Mouse (Mus musculus) liver, embryonic 15.5 days (tissue): ENCODE measurements around the gene Ndufs2. TPM values are rescaled to one million over a fixed set of nuclear protein-coding genes. Genes with fewer than 3 reads are reported as not detected.

Experiments
- polyA plus RNA-seq: library from polyadenylated mRNA; unstranded; fragments of >200 nt; fragmentation: Nextera tagmentation; extraction: Ambion mirVana; gene quantifications from 2 replicates; pipeline ENCODE4 v1.2.1, GENCODE M21; 2015

The Ndufs2 gene
- polyA plus RNA-seq, 1 experiment from 2014 or later = 137 TPM

Other genes with a start within 250 kb of the Ndufs2 start
- 3.9 and 4.2 TPM in 2 replicates for gene Fcgr4, start 232.5 kb downstream of the Ndufs2 start, polyA plus RNA-seq
- gene Fcgr3, start 186.5 kb downstream of the Ndufs2 start, polyA plus RNA-seq = 27.2 and 28.0 TPM in 2 replicates
- gene Cfap126, start 137.5 kb downstream of the Ndufs2 start, polyA plus RNA-seq = 1.7 and 2.6 TPM in 2 replicates
- gene Sdhc, start 100.8 kb downstream of the Ndufs2 start, polyA plus RNA-seq = 149 and 158 TPM in 2 replicates
- gene Mpz, start 100.7 kb downstream of the Ndufs2 start, polyA plus RNA-seq = not detected in 2 replicates
- gene Pcp4l1, start 55.1 kb downstream of the Ndufs2 start, polyA plus RNA-seq = 1.7 and 2.1 TPM in 2 replicates
- gene Nr1i3, start 37.4 kb downstream of the Ndufs2 start, polyA plus RNA-seq = 1.1 and 1.5 TPM in 2 replicates
- gene Tomm40l, start 28.9 kb downstream of the Ndufs2 start, polyA plus RNA-seq = 15.8 and 16.2 TPM in 2 replicates
- 6,467 and 6,641 TPM in 2 replicates for gene Apoa2, start 26.3 kb downstream of the Ndufs2 start, polyA plus RNA-seq
- 115 and 118 TPM in 2 replicates for gene Fcer1g, start 17.0 kb downstream of the Ndufs2 start, polyA plus RNA-seq
- gene Adamts4, start 967 bp downstream of the Ndufs2 start, polyA plus RNA-seq = 0.58 and 0.60 TPM in 2 replicates
- gene B4galt3, start 18.9 kb upstream of the Ndufs2 start, polyA plus RNA-seq = 21.9 and 23.5 TPM in 2 replicates
- 214 and 226 TPM in 2 replicates for gene Ppox, start 29.8 kb upstream of the Ndufs2 start, polyA plus RNA-seq
- 24.9 and 28.5 TPM in 2 replicates for gene Usp21, start 36.6 kb upstream of the Ndufs2 start, polyA plus RNA-seq
- 40.6 and 41.4 TPM in 2 replicates for gene Ufc1, start 43.6 kb upstream of the Ndufs2 start, polyA plus RNA-seq
- 18.6 and 20.1 TPM in 2 replicates for gene Dedd, start 77.8 kb upstream of the Ndufs2 start, polyA plus RNA-seq
- 33.1 and 39.1 TPM in 2 replicates for gene Nit1, start 94.3 kb upstream of the Ndufs2 start, polyA plus RNA-seq
- gene Pfdn2, start 94.3 kb upstream of the Ndufs2 start, polyA plus RNA-seq = 32.8 and 37.5 TPM in 2 replicates
- gene Klhdc9, start 109.4 kb upstream of the Ndufs2 start, polyA plus RNA-seq = 0.21 and 0.33 TPM in 2 replicates
- gene Nectin4, start 118.7 kb upstream of the Ndufs2 start, polyA plus RNA-seq = 0.07 and 0.18 TPM in 2 replicates
- gene Arhgap30, start 137.6 kb upstream of the Ndufs2 start, polyA plus RNA-seq = 5.0 and 5.3 TPM in 2 replicates
- 18.6 and 21.3 TPM in 2 replicates for gene Usf1, start 159.9 kb upstream of the Ndufs2 start, polyA plus RNA-seq
- gene Tstd1, start 167.5 kb upstream of the Ndufs2 start, polyA plus RNA-seq = 2.1 and 2.5 TPM in 2 replicates
- gene F11r, start 186.1 kb upstream of the Ndufs2 start, polyA plus RNA-seq = 29.7 and 32.8 TPM in 2 replicates